Mouse (Mus musculus): ENCODE measurements around the gene Slc6a6.

Gene Slc6a6

GRCm38 (mm10) chr6:91669270-91669669 lies 14.6 kb upstream of the Slc6a6 start:
- DNase-seq (ENCODE audit: low read depth, low spot score) = no peak

- DNase-seq (ENCODE audit: low read depth, low spot score) = no peak
Measured at GRCm38 (mm10) chr6:91670224-91670623, 13.6 kb upstream of the Slc6a6 start.

GRCm38 (mm10) chr6:91674757-91675350 lies 9.0 kb upstream of the Slc6a6 start:
- no peak for DNase-seq (ENCODE audit: low read depth, low spot score)

- no peak for DNase-seq (ENCODE audit: low read depth, low spot score)
Measured at GRCm38 (mm10) chr6:91678506-91679094, 5.3 kb upstream of the Slc6a6 start.

- no peak for DNase-seq (ENCODE audit: low read depth, low spot score)
Measured at GRCm38 (mm10) chr6:91679095-91679577, 4.7 kb upstream of the Slc6a6 start.

GRCm38 (mm10) chr6:91679716-91680115 lies 4.1 kb upstream of the Slc6a6 start:
- DNase-seq (ENCODE audit: low read depth, low spot score) = no peak

GRCm38 (mm10) chr6:91681841-91682240 lies 2.0 kb upstream of the Slc6a6 start:
- no peak for DNase-seq (ENCODE audit: low read depth, low spot score)

GRCm38 (mm10) chr6:91683121-91683520 lies 732 bp upstream of the Slc6a6 start:
- DNase-seq (ENCODE audit: low read depth, low spot score) = no peak

GRCm38 (mm10) chr6:91684474-91684829 lies 599 bp downstream of the Slc6a6 start:
- DNase-seq (ENCODE audit: low read depth, low spot score) = no peak

- no peak for DNase-seq (ENCODE audit: low read depth, low spot score)
Measured at GRCm38 (mm10) chr6:91684831-91685532, 1.1 kb downstream of the Slc6a6 start.

GRCm38 (mm10) chr6:91685533-91685883 lies 1.7 kb downstream of the Slc6a6 start:
- no peak for DNase-seq (ENCODE audit: low read depth, low spot score)

- no peak for DNase-seq (ENCODE audit: low read depth, low spot score)
Measured at GRCm38 (mm10) chr6:91685896-91686295, 2.0 kb downstream of the Slc6a6 start.

- DNase-seq (ENCODE audit: low read depth, low spot score) = no peak
Measured at GRCm38 (mm10) chr6:91686597-91686996, 2.7 kb downstream of the Slc6a6 start.

GRCm38 (mm10) chr6:91688021-91688420 lies 4.2 kb downstream of the Slc6a6 start:
- no peak for DNase-seq (ENCODE audit: low read depth, low spot score)

- no peak for DNase-seq (ENCODE audit: low read depth, low spot score)
Measured at GRCm38 (mm10) chr6:91689231-91689630, 5.4 kb downstream of the Slc6a6 start.

GRCm38 (mm10) chr6:91690222-91690621 lies 6.4 kb downstream of the Slc6a6 start:
- DNase-seq (ENCODE audit: low read depth, low spot score) = no peak

GRCm38 (mm10) chr6:91690646-91691045 lies 6.8 kb downstream of the Slc6a6 start:
- no peak for DNase-seq (ENCODE audit: low read depth, low spot score)

GRCm38 (mm10) chr6:91691576-91691975 lies 7.7 kb downstream of the Slc6a6 start:
- no peak for DNase-seq (ENCODE audit: low read depth, low spot score)

- no peak for DNase-seq (ENCODE audit: low read depth, low spot score)
Measured at GRCm38 (mm10) chr6:91693301-91693886, 9.5 kb downstream of the Slc6a6 start.

- DNase-seq (ENCODE audit: low read depth, low spot score) = no peak
Measured at GRCm38 (mm10) chr6:91694610-91695009, 10.8 kb downstream of the Slc6a6 start.

- DNase-seq (ENCODE audit: low read depth, low spot score) = no peak
Measured at GRCm38 (mm10) chr6:91698831-91699230, 15.0 kb downstream of the Slc6a6 start.

GRCm38 (mm10) chr6:91699482-91700200 lies 15.8 kb downstream of the Slc6a6 start:
- no peak for DNase-seq (ENCODE audit: low read depth, low spot score)

Data from c-Kit-negative CD71-positive TER-119-positive erythroid progenitor cells, embryonic 14.5 days (primary cell).